Mouse (Mus musculus) intestine, embryonic 16.5 days (tissue): ENCODE measurements around the gene Nedd4. TPM values are rescaled to one million over a fixed set of nuclear protein-coding genes. Genes with fewer than 3 reads are reported as not detected.

Source experiments
- ATAC-seq: fragments of 200-750 bp; cut with Nextera tagmentation; 2 replicates; pipeline ENCODE4 v1.8.0; 2017; ENCODE audit warnings: moderate TSS enrichment, moderate library complexity
- H3K27ac ChIP-seq: fragments of 300-500 bp; sonication (generic); 2 replicates; pipeline ENCODE4 v1.5.1; 2014; ENCODE audit warnings: mild to moderate bottlenecking, low read length
- H3K27me3 ChIP-seq: fragments of 300-500 bp; sonication (generic); replicated peaks from 2 replicates; pipeline ENCODE4 v1.6.1; 2014; ENCODE audit warnings: low read length, control low read depth, mixed read lengths; ENCODE audit not compliant: control insufficient read depth, insufficient read depth
- H3K36me3 ChIP-seq: fragments of 300-500 bp; sonication (generic); 2 replicates; pipeline ENCODE4 v1.6.1; 2014; ENCODE audit warnings: low read length, control low read depth; ENCODE audit not compliant: control insufficient read depth, insufficient read depth
- H3K4me1 ChIP-seq: fragments of 300-500 bp; sonication (generic); 2 replicates; pipeline ENCODE4 v1.6.1; 2014; ENCODE audit warnings: low read length, control low read depth, mixed read lengths; ENCODE audit not compliant: control insufficient read depth, insufficient read depth
- H3K4me2 ChIP-seq: fragments of 300-500 bp; sonication (generic); 2 replicates; pipeline ENCODE4 v1.6.1; 2014; ENCODE audit warnings: low read depth, low read length, control low read depth
- H3K4me3 ChIP-seq: fragments of 300-500 bp; sonication (generic); 2 replicates; pipeline ENCODE4 v1.5.1; 2014; ENCODE audit warnings: mild to moderate bottlenecking, low read length
- H3K9ac ChIP-seq: fragments of 300-500 bp; sonication (generic); 2 replicates; pipeline ENCODE4 v1.6.1; 2014; ENCODE audit warnings: low read depth, low read length
- H3K9me3 ChIP-seq: fragments of 300-500 bp; sonication (generic); 2 replicates; pipeline ENCODE4 v1.6.1; 2016; ENCODE audit warnings: low read length, control low read depth; ENCODE audit not compliant: control insufficient read depth
- WGBS: fragments of 180-500 bp; shearing (Covaris S2); extraction: QIAGEN DNeasy Blood & Tissue Kit; methylation state at CpG from one replicate; pipeline ENCODE4 v1.1.7; 2014; 5-methylcytosine and 5-hydroxymethylcytosine counted together
- polyA plus RNA-seq: library from polyadenylated mRNA; unstranded; fragments of >200 nt; fragmentation: Nextera tagmentation; extraction: Ambion mirVana; gene quantifications from 2 replicates; pipeline ENCODE4 v1.2.1, GENCODE M21; 2015

The Nedd4 gene
- polyA plus RNA-seq = 397 and 409 TPM in 2 replicates

DNA sequence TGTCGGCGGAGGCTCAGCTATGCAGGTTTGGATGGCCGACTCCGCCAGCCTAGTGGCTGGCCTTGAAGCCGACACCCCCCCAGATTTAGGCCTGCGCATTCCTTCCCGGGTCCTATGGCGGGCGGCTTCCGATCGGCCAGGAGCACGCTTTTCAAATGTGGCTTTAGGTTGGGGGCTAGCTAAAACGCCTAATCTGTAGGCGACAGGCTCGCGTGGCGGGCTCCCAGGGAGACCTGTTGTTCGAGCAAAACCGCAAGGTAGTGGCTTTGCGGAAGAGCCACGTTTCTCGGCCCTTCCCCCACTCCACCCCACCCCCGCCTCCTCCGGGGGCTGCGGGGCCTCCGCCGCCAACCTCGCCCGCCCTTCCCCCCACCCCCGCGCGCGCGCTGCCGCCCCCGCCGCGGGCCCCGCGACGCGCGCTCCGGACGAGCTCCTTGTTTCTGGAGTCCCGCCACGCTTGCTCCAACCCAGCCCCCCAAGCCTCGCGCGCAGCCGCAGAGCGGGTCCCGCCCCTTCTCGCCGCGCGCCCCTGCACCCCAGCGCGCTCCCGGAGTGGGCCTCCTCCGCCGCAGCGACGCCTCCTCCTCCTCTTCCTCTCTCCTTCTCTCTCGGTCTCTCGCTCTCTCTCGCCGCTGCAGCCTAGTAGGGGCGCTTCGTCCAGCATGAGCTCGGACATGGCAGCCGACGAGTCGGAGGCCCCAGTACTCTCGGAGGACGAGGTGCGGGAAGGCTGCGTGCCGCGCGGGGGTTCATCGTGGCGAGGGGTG is at the start of gene Nedd4:
Nedd4 (plus strand) TSS at position 452 of the 767 bp plus-strand sequence.
- Histone ChIP-seq H3K9me3 (no peaks in the 10 kb centered on the region), H3K9ac (peak within 1 kb of the TSS; percentile 99), H3K27ac (peak within 1 kb of the TSS; percentile 100), H3K4me1 (peaks cover 28% of the 10 kb centered on the region), H3K36me3 (0 out of 2 replicates have a peak, but pooled peaks cover 7% of the 10 kb centered on the region), H3K4me2 (peak within 1 kb of the TSS; percentile 91), H3K27me3 (no peaks in the 10 kb centered on the region), H3K4me3 (peak within 1 kb of the TSS; percentile 81)
- ATAC-seq = peak; percentile 93
- WGBS = under 1% methylated on average over 69 of the region's 83 CpGs

DNA sequence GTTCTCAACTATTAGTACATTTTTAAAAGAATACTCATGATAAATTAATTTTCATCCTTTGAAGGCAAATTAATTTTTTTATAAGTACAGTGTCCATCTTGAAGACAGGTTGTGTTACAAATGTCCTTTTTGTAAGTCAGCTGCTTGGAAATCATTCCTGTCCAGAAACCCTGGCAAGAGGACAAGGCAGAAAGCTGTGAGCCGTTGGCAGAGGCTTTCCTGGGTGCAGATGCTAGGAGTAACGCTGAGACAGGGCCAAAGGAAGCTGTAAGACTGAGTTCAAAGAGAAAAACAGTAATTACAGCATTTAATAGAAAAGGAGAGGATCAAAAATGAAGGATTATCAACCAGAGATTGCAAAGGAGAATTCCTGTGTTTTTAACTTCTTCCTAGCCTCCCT is 48.3 kb upstream of the Nedd4 start:
- Histone ChIP-seq H3K9ac (no peak overlapping the region), H3K4me1 (no peaks in the 10 kb centered on the region), H3K9me3 (no peaks in the 10 kb centered on the region), H3K27ac (no peak overlapping the region), H3K27me3 (no peaks in the 10 kb centered on the region), H3K4me3 (no peak overlapping the region), H3K4me2 (no peak overlapping the region), H3K36me3 (0 out of 2 replicates have a peak, but pooled peaks cover 18% of the 10 kb centered on the region)
- 58% methylated on average over 2 of the region's 2 CpGs for WGBS
- ATAC-seq = no peak

DNA sequence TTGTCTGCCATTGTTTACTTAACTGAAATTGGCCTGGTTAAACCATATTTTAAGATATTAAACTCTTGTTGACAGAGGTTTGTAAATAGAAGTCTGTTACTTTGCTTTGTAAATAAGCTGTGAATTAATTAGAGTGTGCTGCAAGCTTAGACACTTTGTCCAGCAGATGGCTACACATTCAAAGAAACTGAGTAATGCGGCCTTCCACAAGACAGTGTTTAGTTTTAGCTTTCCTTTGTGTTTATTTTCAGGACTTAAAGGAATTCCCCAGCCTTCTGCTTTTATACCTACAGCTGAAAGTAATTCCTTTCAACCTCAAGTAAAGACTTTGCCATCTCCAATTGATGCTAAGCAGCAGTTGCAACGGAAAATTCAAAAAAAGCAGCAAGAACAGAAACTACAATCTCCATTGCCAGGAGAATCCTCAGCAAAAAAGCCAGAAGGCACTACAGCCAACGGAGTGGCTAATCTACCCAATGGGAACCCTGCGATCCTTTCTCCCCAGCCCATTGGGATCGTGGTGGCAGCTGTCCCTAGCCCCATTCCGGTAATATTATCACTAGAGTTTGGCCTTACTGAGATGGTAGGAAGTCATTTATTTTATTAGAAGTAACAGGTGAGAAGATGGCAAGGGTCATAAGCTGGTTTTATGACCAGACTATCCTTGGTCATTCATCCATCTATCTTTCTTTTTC is 47.2 kb upstream of the Nedd4 start:
- 57% methylated on average over 6 of the region's 6 CpGs for WGBS
- Histone ChIP-seq H3K4me1 (no peaks in the 10 kb centered on the region), H3K27me3 (no peaks in the 10 kb centered on the region), H3K4me3 (no peak overlapping the region), H3K9ac (no peak overlapping the region), H3K4me2 (no peak overlapping the region), H3K9me3 (no peaks in the 10 kb centered on the region), H3K27ac (0 out of 2 replicates have a peak overlapping the region, but pooled peaks have one; percentile 40), H3K36me3 (0 out of 2 replicates have a peak, but pooled peaks cover 18% of the 10 kb centered on the region)
- no peak for ATAC-seq

DNA sequence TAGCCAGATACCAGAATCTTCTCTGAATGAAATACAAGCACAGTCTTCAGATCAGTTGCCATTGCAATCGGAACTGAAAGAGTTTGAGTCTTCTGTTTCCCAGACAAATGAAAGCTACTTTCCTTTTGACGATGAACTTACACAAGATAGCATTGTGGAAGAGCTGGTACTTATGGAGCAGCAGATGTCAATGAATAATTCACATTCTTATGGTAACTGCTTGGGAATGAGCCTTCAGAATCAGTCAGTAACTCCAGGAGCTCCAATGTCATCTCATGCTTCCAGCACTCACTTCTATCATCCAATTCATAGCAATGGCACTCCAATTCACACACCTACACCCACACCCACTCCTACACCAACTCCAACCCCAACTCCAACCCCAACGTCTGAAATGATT is 44.1 kb upstream of the Nedd4 start:
- Histone ChIP-seq H3K9me3 (no peaks in the 10 kb centered on the region), H3K27me3 (no peaks in the 10 kb centered on the region), H3K4me3 (no peak overlapping the region), H3K27ac (no peak overlapping the region), H3K4me1 (no peaks in the 10 kb centered on the region), H3K9ac (no peak overlapping the region), H3K4me2 (no peak overlapping the region), H3K36me3 (0 out of 2 replicates have a peak, but pooled peaks cover 18% of the 10 kb centered on the region)
- WGBS = 82% methylated on average over 3 of the region's 3 CpGs
- ATAC-seq = no peak

DNA sequence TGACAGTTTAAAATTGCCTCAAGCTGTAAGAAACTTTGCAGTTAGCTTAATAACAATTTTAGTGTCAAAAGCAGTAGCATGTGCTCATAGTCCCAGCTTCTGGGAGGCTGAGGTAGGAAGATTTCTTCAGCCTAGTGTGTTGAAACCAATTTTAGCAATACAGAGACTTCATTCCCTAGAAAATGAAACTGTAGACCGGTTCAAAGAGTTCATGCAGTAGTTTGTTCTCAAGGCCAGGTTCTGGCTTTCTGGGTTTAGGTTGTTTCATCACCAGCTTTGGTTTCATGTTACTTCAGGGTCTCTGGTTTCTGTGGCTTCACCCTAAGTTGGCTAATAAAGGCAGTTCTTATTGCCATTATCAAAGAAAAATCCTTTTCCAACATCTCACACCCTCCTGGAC is 38.5 kb upstream of the Nedd4 start:
- no peak overlapping the region for H3K27ac ChIP-seq
- H3K4me3 ChIP-seq = no peak overlapping the region
- H3K9ac ChIP-seq = no peak overlapping the region
- H3K4me2 ChIP-seq = no peak overlapping the region
- no peaks in the 10 kb centered on the region for H3K36me3 ChIP-seq
- no peak for ATAC-seq
- peaks cover 8% of the 10 kb centered on the region; the same call in 1 of the 2 replicates for H3K4me1 ChIP-seq
- no peaks in the 10 kb centered on the region for H3K9me3 ChIP-seq
- WGBS = 86% methylated on average over 1 of the region's 1 CpGs
- no peaks in the 10 kb centered on the region for H3K27me3 ChIP-seq

DNA sequence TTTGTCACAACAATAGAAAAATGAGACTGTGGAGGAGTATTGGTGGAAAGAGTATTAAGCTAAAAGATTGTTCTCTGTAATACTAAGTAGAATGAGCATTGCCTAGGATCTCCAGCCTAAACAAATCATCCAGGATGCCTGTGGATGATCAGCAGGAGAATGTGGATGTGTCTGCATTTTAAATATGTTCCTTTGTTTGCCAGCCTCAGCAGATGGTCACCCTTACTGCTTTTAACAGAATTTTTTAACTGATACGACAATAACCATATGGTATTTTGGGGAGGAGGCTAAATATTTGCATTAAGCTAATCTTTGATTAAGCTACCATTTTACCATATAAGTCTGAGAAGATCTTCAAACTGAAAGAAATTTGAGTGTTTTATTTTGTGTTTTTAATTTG is 34.5 kb upstream of the Nedd4 start:
- Histone ChIP-seq H3K36me3 (no peaks in the 10 kb centered on the region), H3K9ac (no peak overlapping the region), H3K4me1 (peaks cover 11% of the 10 kb centered on the region; the same call in 1 of the 2 replicates), H3K27me3 (no peaks in the 10 kb centered on the region), H3K4me2 (no peak overlapping the region), H3K9me3 (no peaks in the 10 kb centered on the region), H3K4me3 (no peak overlapping the region), H3K27ac (no peak overlapping the region)
- WGBS = 41% methylated on average over 1 of the region's 1 CpGs
- ATAC-seq = no peak

DNA sequence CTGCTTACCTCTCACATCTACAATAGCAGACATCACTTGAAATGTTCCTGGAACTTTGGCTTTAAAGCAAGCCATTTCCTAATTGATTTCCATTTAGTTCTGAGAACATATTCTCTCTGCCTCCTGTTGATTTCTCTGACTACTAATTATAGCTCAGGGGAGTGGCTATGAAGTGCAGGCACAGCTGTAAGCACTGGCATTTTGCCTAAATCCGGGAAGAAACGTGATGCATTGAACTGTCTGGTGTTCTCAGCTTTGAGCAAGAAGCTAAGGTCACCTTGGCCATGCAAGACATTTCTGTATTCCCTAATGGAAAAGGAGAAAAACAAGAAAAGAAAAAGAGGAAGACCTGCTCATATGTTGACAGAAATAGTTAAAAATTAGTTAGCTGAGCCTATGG is 33.6 kb upstream of the Nedd4 start:
- Histone ChIP-seq H3K9ac (no peak overlapping the region), H3K9me3 (no peaks in the 10 kb centered on the region), H3K36me3 (no peaks in the 10 kb centered on the region), H3K4me1 (peaks cover 11% of the 10 kb centered on the region; the same call in 1 of the 2 replicates), H3K27ac (peak overlapping the region; percentile 54; the same call in 1 of the 2 replicates), H3K4me3 (no peak overlapping the region), H3K27me3 (no peaks in the 10 kb centered on the region), H3K4me2 (no peak overlapping the region)
- WGBS = 9% methylated on average over 2 of the region's 2 CpGs
- peak; percentile 83 for ATAC-seq

DNA sequence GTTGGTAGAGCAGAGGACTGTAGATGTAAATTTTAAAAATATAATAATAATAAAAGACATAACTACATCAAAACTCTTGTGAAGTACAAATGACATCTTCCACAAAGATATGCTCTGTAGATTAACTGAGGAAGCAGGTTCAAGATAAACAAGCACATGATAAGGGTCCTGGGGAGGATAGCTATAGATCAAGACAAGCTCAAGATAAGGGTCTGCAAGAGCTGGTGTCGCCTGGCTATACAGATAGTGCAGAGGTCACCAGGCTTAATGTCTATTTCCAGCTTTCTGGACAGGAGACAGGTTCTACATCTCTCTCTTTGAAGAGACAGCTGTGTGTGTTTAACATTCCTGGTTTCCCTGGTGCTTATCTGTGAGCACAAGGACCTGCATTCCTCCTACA is 29.9 kb upstream of the Nedd4 start:
- no peaks in the 10 kb centered on the region for H3K36me3 ChIP-seq
- peaks cover 11% of the 10 kb centered on the region; the same call in 1 of the 2 replicates for H3K4me1 ChIP-seq
- no peak overlapping the region for H3K4me2 ChIP-seq
- H3K27ac ChIP-seq = no peak overlapping the region
- no peaks in the 10 kb centered on the region for H3K9me3 ChIP-seq
- no peaks in the 10 kb centered on the region for H3K27me3 ChIP-seq
- 15% methylated on average over 1 of the region's 1 CpGs for WGBS
- H3K9ac ChIP-seq = no peak overlapping the region
- ATAC-seq = no peak
- no peak overlapping the region for H3K4me3 ChIP-seq

DNA sequence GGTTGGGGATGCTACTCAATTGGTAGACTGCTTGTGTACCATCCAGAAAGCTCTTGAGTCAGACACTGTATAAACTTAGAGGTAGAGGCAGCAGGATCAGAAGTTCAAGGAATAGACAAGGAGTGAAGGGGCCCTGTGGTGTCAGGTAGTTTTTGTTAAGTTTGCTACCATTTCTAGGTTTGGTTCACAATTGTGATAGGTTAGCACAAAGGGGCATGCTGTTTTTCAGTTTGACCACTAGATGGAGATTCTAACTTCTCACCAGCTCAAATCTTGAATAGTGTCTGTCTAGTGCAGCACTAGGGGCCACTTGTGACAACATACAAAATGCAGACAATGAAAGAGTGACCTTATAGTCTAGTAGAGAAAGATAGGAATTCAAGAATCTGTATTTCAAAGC is 27.0 kb upstream of the Nedd4 start:
- Histone ChIP-seq H3K27ac (no peak overlapping the region), H3K36me3 (no peaks in the 10 kb centered on the region), H3K27me3 (no peaks in the 10 kb centered on the region), H3K9me3 (no peaks in the 10 kb centered on the region), H3K4me1 (peaks cover 9% of the 10 kb centered on the region; the same call in 1 of the 2 replicates), H3K4me3 (no peak overlapping the region), H3K9ac (no peak overlapping the region), H3K4me2 (no peak overlapping the region)
- ATAC-seq = no peak
